Mouse (Mus musculus) brain, embryonic 14.5 days (tissue): ENCODE measurements around the gene Gopc.

ENCODE experiments used
- CTCF ChIP-seq: fragments of 200-500 bp; IDR thresholded peaks from 2 replicates; pipeline ENCODE4 v1.5.1; 2012; ENCODE audit warnings: inconsistent platforms, mild to moderate bottlenecking, moderate library complexity, borderline replicate concordance; ENCODE audit not compliant: insufficient read depth, insufficient read length; ENCODE audit errors: extremely low read depth
- POLR2A ChIP-seq: fragments of 200-500 bp; IDR thresholded peaks from 2 replicates; pipeline ENCODE4 v1.6.1; 2012; ENCODE audit warnings: mild to moderate bottlenecking, inconsistent platforms, borderline replicate concordance; ENCODE audit not compliant: poor library complexity, insufficient read depth, insufficient read length, severe bottlenecking; ENCODE audit errors: extremely low read depth

DNA sequence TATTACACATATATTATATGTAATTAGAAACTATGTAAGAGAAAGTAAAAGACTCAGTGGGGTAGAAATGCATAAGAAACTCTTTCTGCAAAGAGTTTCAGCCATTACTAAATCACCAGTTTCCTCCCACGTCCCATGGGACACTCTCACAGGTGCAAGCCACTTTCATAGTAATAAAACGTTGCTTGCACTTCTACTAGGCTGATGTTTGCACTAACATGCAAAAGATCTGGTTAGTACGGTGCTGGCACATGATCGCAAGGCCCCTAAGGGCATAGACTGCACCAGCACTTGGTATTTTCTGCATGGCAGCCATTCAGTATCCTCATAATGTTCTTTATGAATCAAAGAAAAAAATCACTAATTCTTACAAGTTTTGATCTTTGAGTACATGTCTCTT is 8.1 kb downstream of the Gopc start:
- TF ChIP-seq CTCF = no peak
- no peak for TF ChIP-seq POLR2A
